Mouse (Mus musculus) spleen, adult 2 months (tissue): ENCODE measurements around the gene Gipc1. TPM values are rescaled to one million over a fixed set of nuclear protein-coding genes. Genes with fewer than 3 reads are reported as not detected.
A peak's percentile ranks its signal among the peaks of the same experiment; 100 is the strongest.

Experiments
- DNase-seq, 2 experiments: peaks; one replicate each; pipeline versions ENCODE4 v3.0.0 to v3.0.0-alpha.2; 2012 to 2021; ENCODE audit warnings: low spot score in 2 of 2, low read depth in 1 of 2
- H3K27ac ChIP-seq: fragments of 200-500 bp; 2 replicates; pipeline ENCODE4 v1.5.1; 2012; ENCODE audit warnings: low read length, inconsistent platforms; ENCODE audit not compliant: insufficient read depth
- H3K27me3 ChIP-seq: fragments of 200-500 bp; 2 replicates; pipeline ENCODE4 v1.6.1; 2012; ENCODE audit warnings: mild to moderate bottlenecking, moderate library complexity, low read length, inconsistent platforms; ENCODE audit not compliant: control insufficient read depth, insufficient read depth
- H3K36me3 ChIP-seq: fragments of 200-500 bp; 2 replicates; pipeline ENCODE4 v1.6.1; 2012; ENCODE audit warnings: mild to moderate bottlenecking, low read length, inconsistent platforms; ENCODE audit not compliant: control insufficient read depth, insufficient read depth
- H3K4me1 ChIP-seq: fragments of 200-500 bp; 2 replicates; pipeline ENCODE4 v1.6.1; 2011; ENCODE audit warnings: inconsistent platforms; ENCODE audit not compliant: control insufficient read depth, insufficient read depth, insufficient read length
- H3K4me3 ChIP-seq: fragments of 200-500 bp; 2 replicates; pipeline ENCODE4 v1.5.1; 2011; ENCODE audit warnings: mild to moderate bottlenecking, inconsistent platforms; ENCODE audit not compliant: insufficient read depth, insufficient read length; ENCODE audit errors: extremely low read depth
- CTCF ChIP-seq: fragments of 200-500 bp; IDR thresholded peaks from 2 replicates; pipeline ENCODE4 v1.5.1; 2011; ENCODE audit warnings: mild to moderate bottlenecking, inconsistent platforms; ENCODE audit not compliant: insufficient read depth, insufficient read length, insufficient replicate concordance; ENCODE audit errors: extremely low read depth
- POLR2A ChIP-seq: fragments of 200-500 bp; IDR thresholded peaks from 2 replicates; pipeline ENCODE4 v1.6.1; 2011; ENCODE audit warnings: low read depth, low read length, inconsistent platforms
- WGBS: fragments of 180-500 bp; shearing (Covaris S2); methylation state at CpG from one replicate; pipeline ENCODE4 v1.1.7; 2018; 5-methylcytosine and 5-hydroxymethylcytosine counted together
- polyA plus RNA-seq: library from polyadenylated mRNA; depleted of rRNA; stranded (reverse); fragments of >200 nt; gene quantifications from 2 replicates; pipeline ENCODE4 v1.2.3, GENCODE M21; 2012

Gene Gipc1
- polyA plus RNA-seq, 1 experiment = 27.7 TPM

DNA sequence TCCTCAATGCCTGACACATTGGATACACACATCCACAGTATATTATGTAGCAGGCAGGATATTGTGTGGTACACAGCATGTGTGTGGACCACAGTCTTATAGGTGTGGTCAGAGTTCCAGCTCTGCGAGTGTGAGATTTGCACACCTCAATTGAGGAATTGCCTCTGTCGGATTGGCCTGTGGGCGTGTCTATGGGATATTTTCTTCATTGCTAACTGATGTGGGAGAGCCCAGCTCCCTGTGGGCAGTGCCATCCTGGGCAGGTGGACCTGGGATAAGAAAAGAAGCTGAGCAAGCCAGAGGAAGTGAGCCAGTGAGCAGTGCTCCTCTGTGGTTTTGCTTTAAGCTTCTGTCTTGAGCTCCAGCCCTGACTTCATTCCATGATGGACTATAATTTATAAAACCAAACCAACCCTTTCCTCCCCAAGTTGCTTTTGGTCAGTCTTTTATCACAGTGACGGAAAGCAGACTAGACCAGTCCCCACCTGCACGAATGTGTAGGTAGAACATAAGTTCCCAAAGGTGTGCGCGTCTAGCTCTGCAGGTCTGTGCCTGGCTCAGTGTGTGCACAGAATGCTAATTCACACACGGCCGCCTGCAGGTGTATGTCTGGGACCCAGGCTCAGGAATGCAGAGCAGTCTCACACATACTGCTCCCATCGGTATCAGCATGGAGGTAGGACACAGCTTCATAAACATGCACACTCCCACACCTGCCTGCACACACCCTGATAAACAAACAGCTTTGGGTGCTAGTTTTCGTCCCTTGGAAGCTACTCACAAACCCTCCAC lies 42.1 kb downstream of the Gipc1 start:
- peaks cover 26% of the 10 kb centered on the region for H3K36me3 ChIP-seq
- TF ChIP-seq POLR2A (no peak), CTCF (no peak)
- H3K27ac ChIP-seq = peak overlapping the region; percentile 72
- H3K27me3 ChIP-seq = no peaks in the 10 kb centered on the region
- DNase-seq = no peak
- peaks cover 35% of the 10 kb centered on the region for H3K4me1 ChIP-seq
- 67% methylated on average over 11 of the region's 11 CpGs for WGBS
- H3K4me3 ChIP-seq = no peak overlapping the region

DNA sequence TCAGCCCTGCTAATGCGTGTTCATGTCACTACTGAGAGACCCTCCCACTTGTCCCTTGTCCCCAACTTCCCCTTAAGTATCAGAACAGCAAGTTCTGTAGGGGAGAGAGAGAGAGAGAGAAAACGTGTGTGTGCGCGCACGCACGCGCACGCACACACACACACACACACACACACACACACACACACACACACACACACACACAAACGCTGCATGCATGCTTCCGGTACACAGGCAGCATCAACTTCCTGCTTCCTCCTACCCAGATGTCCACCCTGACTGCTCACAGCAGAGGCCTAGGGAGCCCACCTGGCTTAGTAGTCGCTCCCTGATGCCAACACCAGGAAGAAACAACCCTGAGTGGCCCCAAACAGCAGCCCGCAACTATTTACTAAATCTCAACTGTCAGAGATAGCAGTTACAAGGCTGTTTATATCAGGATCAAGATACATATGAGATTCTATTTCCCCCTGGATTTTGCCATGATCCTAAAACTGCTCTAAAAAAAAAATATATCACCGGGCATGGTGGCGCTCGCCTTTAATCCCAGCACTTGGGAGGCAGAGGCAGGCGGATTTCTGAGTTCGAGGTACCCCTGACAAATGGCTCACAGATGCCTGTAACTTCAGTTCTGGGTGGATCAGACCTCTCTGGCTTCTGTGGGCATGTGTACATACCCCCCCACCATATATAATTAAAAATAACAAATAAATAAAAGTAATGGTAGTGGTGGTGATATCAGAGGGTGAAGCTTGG lies 43.1 kb downstream of the Gipc1 start:
- peaks cover 21% of the 10 kb centered on the region for H3K36me3 ChIP-seq
- H3K4me3 ChIP-seq = no peak overlapping the region; the same call in 1 of the 2 replicates
- no peaks in the 10 kb centered on the region for H3K27me3 ChIP-seq
- TF ChIP-seq CTCF (no peak), POLR2A (no peak)
- DNase-seq = peak; percentile 33 to 48
- H3K27ac ChIP-seq = peak overlapping the region; percentile 72
- 39% methylated on average over 12 of the region's 17 CpGs for WGBS
- H3K4me1 ChIP-seq = peaks cover 35% of the 10 kb centered on the region

DNA sequence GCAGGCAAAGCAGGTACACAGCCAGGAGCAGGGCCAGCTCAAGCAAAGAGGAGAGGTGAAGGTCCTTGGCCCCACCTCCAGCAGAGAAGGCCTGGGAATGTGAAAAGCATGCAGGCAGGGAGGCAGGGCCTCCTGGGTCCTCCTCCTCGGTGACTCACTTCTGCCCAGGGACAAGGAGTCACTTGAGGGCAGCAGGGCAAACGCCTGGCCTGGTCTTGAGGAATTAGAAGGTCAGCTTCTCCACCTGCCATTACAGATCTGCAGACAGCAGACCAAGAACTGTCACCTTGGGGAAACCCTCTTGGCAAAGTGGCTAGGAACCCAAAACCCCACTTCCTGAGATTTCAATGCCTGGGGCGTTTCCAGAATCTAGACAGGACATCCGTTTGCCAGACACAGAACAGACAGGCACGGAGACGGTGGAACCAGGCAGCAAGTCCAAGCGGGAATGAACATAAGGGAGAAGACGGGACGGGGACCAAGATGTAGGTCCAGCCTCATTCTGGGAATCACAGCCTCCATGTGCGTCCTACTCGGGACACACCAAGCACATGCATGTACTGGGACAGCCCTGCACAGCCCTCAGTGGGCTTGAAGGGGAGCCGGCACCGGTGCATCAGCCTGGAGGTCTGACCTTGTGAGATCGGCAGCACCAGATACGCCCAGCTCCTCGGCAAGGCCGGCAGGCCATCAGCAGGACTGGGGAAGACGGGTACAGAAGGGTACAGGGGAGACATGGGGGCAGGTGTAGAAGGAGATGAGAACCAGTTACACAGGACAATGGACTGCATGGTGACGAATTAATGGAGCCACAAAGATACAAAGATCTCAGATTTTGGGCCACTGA lies 45.1 kb downstream of the Gipc1 start:
- Histone ChIP-seq H3K36me3 (peaks cover 2% of the 10 kb centered on the region), H3K27me3 (no peaks in the 10 kb centered on the region), H3K4me1 (peaks cover 32% of the 10 kb centered on the region), H3K27ac (peak overlapping the region; percentile 97), H3K4me3 (peak overlapping the region; percentile 78)
- WGBS = 21% methylated on average over 19 of the region's 19 CpGs
- DNase-seq = no peak
- TF ChIP-seq CTCF (no peak), POLR2A (no peak)

DNA sequence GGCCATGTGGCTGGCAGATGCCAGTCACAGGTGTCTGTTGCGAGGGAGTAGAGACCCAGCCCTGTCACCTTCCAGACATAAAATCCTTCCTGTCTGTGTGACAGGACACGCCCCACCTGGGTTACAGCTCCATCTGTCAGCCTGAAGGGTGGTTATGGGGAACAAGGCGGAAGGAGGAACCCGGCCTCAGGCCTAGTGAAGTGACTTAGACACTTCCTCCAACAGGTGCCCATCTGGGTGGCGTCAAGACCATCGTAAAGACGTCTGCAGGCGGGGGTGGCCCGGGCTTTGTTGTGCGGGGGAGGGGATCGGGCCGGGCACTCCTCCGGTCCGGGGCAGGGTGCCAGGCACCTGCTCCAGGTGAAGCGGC lies 45.8 kb downstream of the Gipc1 start:
- Histone ChIP-seq H3K4me1 (peaks cover 31% of the 10 kb centered on the region), H3K36me3 (no peaks in the 10 kb centered on the region), H3K4me3 (peak overlapping the region; percentile 78), H3K27me3 (no peaks in the 10 kb centered on the region), H3K27ac (peak overlapping the region; percentile 97)
- under 1% methylated on average over 15 of the region's 15 CpGs for WGBS
- TF ChIP-seq POLR2A = peak; percentile 21; the same call in 1 of the 2 replicates
- no peak for TF ChIP-seq CTCF
- peak; percentile 80 for DNase-seq

DNA sequence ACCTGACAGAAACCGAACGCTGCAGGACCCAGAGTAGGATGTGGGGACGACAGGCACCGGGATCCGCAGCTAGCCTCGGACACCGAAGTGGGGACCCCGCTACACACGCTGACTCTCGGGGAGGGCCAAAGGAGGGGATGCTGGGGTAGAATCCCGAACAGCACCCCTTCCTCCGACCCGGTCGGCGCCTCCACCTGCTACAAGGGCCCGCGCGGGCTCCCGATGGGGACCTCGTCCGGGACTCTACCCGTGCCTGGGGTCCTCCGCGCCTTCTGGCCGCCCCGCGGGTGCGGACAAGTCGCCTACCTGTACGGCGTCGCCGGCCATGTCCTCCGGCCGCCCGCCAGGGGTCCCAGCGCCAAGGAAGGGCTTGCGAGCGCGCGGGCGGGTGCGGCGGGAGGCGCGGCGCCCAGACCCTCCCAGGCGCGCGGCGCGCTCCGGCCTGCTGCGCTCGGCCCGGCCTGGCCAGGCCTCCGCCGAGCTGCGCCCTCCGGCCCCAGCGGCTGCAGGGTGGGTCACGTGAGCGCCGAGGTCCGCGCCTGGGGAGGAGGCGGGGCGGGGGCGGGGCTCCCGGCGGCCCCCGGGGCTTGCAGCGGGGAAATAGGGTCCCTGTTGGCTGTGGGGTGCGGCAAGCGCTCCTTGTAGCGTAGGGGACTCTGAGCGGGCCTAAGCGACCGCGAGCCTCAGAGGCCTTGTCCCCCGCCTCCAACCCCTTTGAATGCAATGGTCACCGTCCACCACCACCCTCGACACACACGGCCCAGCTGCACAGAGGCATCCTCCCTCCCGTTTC lies 46.4 kb downstream of the Gipc1 start, which contains the start of gene Pkn1:
Pkn1 (minus strand) TSS at position 519 of the 793 bp plus-strand sequence.
- Histone ChIP-seq H3K36me3 (no peaks in the 10 kb centered on the region), H3K27me3 (no peaks in the 10 kb centered on the region), H3K27ac (peak within 1 kb of the TSS; percentile 97), H3K4me3 (peak within 1 kb of the TSS; percentile 78), H3K4me1 (peaks cover 27% of the 10 kb centered on the region)
- peak; percentile 55 to 81 for DNase-seq
- under 1% methylated on average over 84 of the region's 85 CpGs for WGBS
- TF ChIP-seq POLR2A (peak; percentile 72; the same call in 1 of the 2 replicates), CTCF (no peak)

DNA sequence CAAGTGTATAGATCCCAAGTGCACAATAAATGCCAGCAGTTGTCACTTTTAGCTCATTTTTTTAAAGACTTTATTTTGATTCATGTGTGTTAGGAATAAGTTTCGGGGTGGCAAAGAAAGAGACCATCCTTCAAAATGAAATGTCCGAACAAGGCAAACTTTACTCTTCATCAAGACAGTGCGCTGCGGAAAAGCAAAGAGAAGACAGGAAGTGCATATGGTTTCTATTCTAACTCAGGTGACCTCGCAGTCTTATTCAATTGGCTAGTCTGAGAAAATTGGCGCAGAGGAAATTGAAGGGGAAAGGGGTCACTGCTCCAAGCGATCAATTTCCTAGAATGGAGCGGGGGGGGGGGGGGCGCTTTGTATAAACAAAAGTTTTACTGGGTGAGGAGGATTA lies 47.1 kb downstream of the Gipc1 start:
- Histone ChIP-seq H3K27me3 (no peaks in the 10 kb centered on the region), H3K27ac (peak overlapping the region; percentile 97), H3K4me3 (peak overlapping the region; percentile 78), H3K36me3 (no peaks in the 10 kb centered on the region), H3K4me1 (peaks cover 20% of the 10 kb centered on the region)
- DNase-seq = peak; percentile 40 to 49
- WGBS = 3% methylated on average over 9 of the region's 9 CpGs
- TF ChIP-seq POLR2A (peak; percentile 62), CTCF (no peak)
